Mouse (Mus musculus) heart, adult 11 months (tissue): ENCODE measurements at regions not wholly inside any gene's neighbourhood (a gene's known extent, or its start where the extent isn't known, plus 50 kb on each side); places are given as distances from the start of the nearest gene placed in this dataset.
A peak's percentile ranks its signal among the peaks of the same experiment; 100 is the strongest.

Source experiments
- DNase-seq: peaks from one replicate; pipeline ENCODE4 v3.0.0; 2022

- no peak for DNase-seq
Observed at GRCm38 (mm10) chr10:99959279-99959678, 56.2 kb upstream of the Kitl start.

GRCm38 (mm10) chr10:99952486-99952885, 62.9 kb upstream of the Kitl start:
- no peak for DNase-seq

GRCm38 (mm10) chr10:99951718-99952117, 63.7 kb upstream of the Kitl start:
- peak; percentile 85 for DNase-seq

- peak; percentile 88 for DNase-seq
Observed at GRCm38 (mm10) chr10:99951316-99951715, 64.1 kb upstream of the Kitl start.

GRCm38 (mm10) chr10:99948740-99949139, 66.7 kb upstream of the Kitl start:
- no peak for DNase-seq

- DNase-seq = no peak
Observed at GRCm38 (mm10) chr10:99945418-99945817, 70.0 kb upstream of the Kitl start.

GRCm38 (mm10) chr10:99941665-99942064, 73.8 kb upstream of the Kitl start:
- peak; percentile 92 for DNase-seq

- DNase-seq = no peak
Observed at GRCm38 (mm10) chr10:99938901-99939300, 76.5 kb upstream of the Kitl start.

- no peak for DNase-seq
Observed at GRCm38 (mm10) chr10:99937921-99938618, 77.4 kb upstream of the Kitl start.

- peak; percentile 86 for DNase-seq
Observed at GRCm38 (mm10) chr10:99929191-99929590, 86.2 kb upstream of the Kitl start.

- DNase-seq = no peak
Observed at GRCm38 (mm10) chr10:99927913-99928312, 87.5 kb upstream of the Kitl start.

GRCm38 (mm10) chr10:99926327-99926954, 89.0 kb upstream of the Kitl start:
- DNase-seq = no peak

GRCm38 (mm10) chr10:99924541-99924940, 90.9 kb upstream of the Kitl start:
- DNase-seq = no peak

GRCm38 (mm10) chr10:99919925-99920324, 95.5 kb upstream of the Kitl start:
- no peak for DNase-seq

GRCm38 (mm10) chr10:99918567-99919320, 96.7 kb upstream of the Kitl start:
- DNase-seq = no peak

- no peak for DNase-seq
Observed at GRCm38 (mm10) chr10:99913846-99914187, 101.6 kb upstream of the Kitl start.

- DNase-seq = no peak
Observed at GRCm38 (mm10) chr10:99913001-99913845, 102.2 kb upstream of the Kitl start.

- no peak for DNase-seq
Observed at GRCm38 (mm10) chr10:99910011-99910723, 105.3 kb upstream of the Kitl start.

- no peak for DNase-seq
Observed at GRCm38 (mm10) chr10:99908044-99908443, 107.4 kb upstream of the Kitl start.

GRCm38 (mm10) chr10:99906778-99907435, 108.5 kb upstream of the Kitl start:
- no peak for DNase-seq

- DNase-seq = no peak
Observed at GRCm38 (mm10) chr10:99902280-99903231, 112.9 kb upstream of the Kitl start.
